Mouse (Mus musculus) heart, adult 2 months (tissue): ENCODE results near the gene Abcf2. TPM values are rescaled to one million over a fixed set of nuclear protein-coding genes. Genes with fewer than 3 reads are reported as not detected.

Experiments used
- DNase-seq, 2 experiments: peaks; one replicate each; pipeline ENCODE4 v3.0.0; 2021
- H3K27ac ChIP-seq: fragments of 200-600 bp; 2 replicates; pipeline ENCODE4 v1.8.1; 2022
- H3K27me3 ChIP-seq: fragments of 200-500 bp; 2 replicates; pipeline ENCODE4 v1.6.1; 2012; ENCODE audit warnings: mild to moderate bottlenecking, low read length, inconsistent platforms, mixed read lengths; ENCODE audit not compliant: control insufficient read depth, insufficient read depth
- H3K36me3 ChIP-seq: fragments of 200-500 bp; 2 replicates; pipeline ENCODE4 v1.6.1; 2012; ENCODE audit warnings: low read length, inconsistent platforms; ENCODE audit not compliant: control insufficient read depth, insufficient read depth
- H3K4me1 ChIP-seq: fragments of 200-500 bp; 2 replicates; pipeline ENCODE4 v1.6.1; 2011; ENCODE audit warnings: low read length; ENCODE audit not compliant: control insufficient read depth, insufficient read depth
- H3K4me3 ChIP-seq: fragments of 200-600 bp; 2 replicates; pipeline ENCODE4 v1.8.1; 2022
- H3K79me2 ChIP-seq: fragments of 200-500 bp; replicated peaks from 2 replicates; pipeline ENCODE4 v1.6.1; 2012; ENCODE audit warnings: mild to moderate bottlenecking, inconsistent platforms, low read length, moderate library complexity, mixed read lengths; ENCODE audit not compliant: control insufficient read depth, insufficient read depth
- H3K9ac ChIP-seq: fragments of 200-500 bp; 2 replicates; pipeline ENCODE4 v1.6.1; 2012; ENCODE audit warnings: low read depth, mild to moderate bottlenecking, control low read depth, inconsistent platforms, low read length, mixed read lengths
- CTCF ChIP-seq: fragments of 200-600 bp; IDR thresholded peaks from 2 replicates; pipeline ENCODE4 v1.8.1; 2022; ENCODE audit warnings: antibody characterized with exemption, mild to moderate bottlenecking, moderate library complexity
- EP300 ChIP-seq: fragments of 200-500 bp; IDR thresholded peaks from 2 replicates; pipeline ENCODE4 v1.6.1; 2011; ENCODE audit warnings: low read depth, low read length, control low read depth; ENCODE audit not compliant: insufficient read depth
- POLR2A ChIP-seq: fragments of 200-500 bp; IDR thresholded peaks from 2 replicates; pipeline ENCODE4 v1.6.1; 2011; ENCODE audit warnings: mild to moderate bottlenecking, low read depth, low read length, control low read depth; ENCODE audit not compliant: insufficient read depth
- WGBS: fragments of 180-500 bp; shearing (Covaris S2); methylation state at CpG from one replicate; pipeline ENCODE4 v1.1.7; 2018; 5-methylcytosine and 5-hydroxymethylcytosine counted together
- intact Hi-C: fragments of 180-260 bp; cut with DNase I; formaldehyde crosslinking; loops from one replicate; pipeline ENCODE4 v1.15.1; 2025
- polyA plus RNA-seq: library from polyadenylated mRNA; depleted of rRNA; stranded (reverse); fragments of >200 nt; gene quantifications from 2 replicates; pipeline ENCODE4 v1.2.3, GENCODE M21; 2012
- total RNA-seq, 2 experiments: library from RNA; stranded (reverse); gene quantifications; 2 replicates each; pipeline ENCODE4 v1.2.3; 2021

Abcf2 gene
- total and polyA plus RNA-seq, 3 experiments = 43.3 to 55.8 (median 52.5) TPM

DNA sequence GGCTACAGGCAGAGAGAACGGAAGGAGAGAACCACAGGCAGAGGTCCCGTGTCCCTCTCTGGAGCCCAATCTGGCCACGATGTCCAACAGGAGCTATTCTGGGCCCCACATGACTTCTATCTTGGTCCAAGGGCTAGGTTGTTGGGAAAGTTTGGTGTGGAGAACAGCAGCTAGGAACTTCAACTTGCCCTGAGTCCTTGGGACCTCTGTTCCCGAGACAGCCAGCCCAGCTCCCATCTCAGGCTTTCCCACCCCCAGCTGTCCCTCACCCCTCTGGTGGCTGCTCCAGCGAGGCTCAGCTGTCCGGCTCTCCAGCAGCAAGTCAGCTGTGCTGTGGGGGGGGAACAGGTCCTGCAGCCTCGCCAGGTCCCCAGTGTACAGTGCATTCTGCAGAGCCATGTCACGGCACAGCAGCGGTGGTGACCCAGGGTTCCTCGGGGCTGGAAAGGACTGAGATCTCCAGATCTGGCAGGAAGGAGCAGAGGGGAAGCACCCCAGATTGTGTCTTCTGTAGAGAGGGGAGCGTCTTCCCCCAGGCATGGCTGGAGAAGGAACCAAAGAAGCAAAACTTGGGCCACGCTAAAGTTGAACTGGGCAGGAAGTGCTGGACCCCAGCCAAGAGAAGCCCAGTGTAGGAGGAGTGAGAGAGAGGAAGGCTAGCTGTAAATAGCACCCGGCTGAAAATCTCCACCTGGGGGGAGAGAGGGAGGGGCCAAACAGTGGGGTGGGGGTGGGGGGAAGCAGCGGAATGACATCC, 36.7 kb downstream of the Abcf2 start, which contains the start of gene Asb10:
Gene Asb10 (minus strand): TSS at position 592 of the 757 bp plus-strand sequence.
- Histone ChIP-seq H3K4me1 (peaks cover 5% of the 10 kb centered on the region), H3K9ac (peak within 1 kb of the TSS; percentile 71), H3K4me3 (peak within 1 kb of the TSS; percentile 46), H3K27me3 (no peaks in the 10 kb centered on the region), H3K27ac (peak within 1 kb of the TSS; percentile 90), H3K36me3 (no peaks in the 10 kb centered on the region), H3K79me2 (no peaks in the 10 kb centered on the region)
- DNase-seq = peak; percentile 76 to 83
- intact Hi-C loops = loop anchor here (5.0 kb wide), 1 partner anchor 37 kb away; the partner anchor contains the start of gene Abcf2
- TF ChIP-seq CTCF (peak; percentile 15; the same call in 1 of the 2 replicates), POLR2A (peak; percentile 80), EP300 (peak; percentile 55)
- WGBS = 3% methylated on average over 14 of the region's 14 CpGs

DNA sequence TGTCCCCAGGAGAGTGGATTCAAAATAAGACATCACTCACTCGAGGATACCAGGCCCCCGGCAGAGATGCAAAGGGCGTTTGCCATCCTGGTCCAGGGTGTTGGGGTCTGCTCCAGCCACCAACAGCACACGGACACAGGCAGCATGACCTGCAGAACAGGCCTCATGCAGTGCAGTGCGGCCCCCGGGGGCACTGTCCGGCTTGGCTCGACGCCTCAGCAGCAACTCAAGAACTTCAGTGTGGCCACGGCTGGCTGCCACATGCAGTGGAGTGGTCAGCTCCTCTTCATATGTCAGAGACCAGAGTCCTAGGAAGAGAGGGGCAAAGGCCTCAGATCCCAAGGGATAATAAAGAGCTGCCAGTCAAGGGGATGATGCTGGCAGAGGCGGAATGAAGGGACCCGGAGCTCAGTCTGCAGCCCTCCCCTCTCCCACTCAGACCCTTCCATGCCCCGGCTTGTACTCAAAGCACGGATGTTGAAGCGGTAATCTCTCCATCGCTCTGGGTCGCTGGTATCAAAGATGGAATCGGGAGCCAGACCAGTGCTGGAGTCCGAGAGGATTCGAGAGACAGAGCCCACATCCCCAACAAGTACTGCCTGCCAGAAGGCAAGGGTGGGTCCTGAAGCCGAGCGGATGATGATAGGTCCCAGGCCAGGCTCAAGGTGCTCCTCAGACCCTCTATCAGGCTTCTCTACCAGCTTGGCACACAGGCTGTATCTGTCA, 37.5 kb downstream of the Abcf2 start:
- peak overlapping the region; percentile 90 for H3K27ac ChIP-seq
- peak overlapping the region; percentile 71 for H3K9ac ChIP-seq
- intact Hi-C loops = loop anchor here (5.0 kb wide), 1 partner anchor 38 kb away; the partner anchor contains the start of gene Abcf2
- no peaks in the 10 kb centered on the region for H3K79me2 ChIP-seq
- no peak for DNase-seq
- TF ChIP-seq POLR2A = no peak
- no peak for TF ChIP-seq EP300
- no peak for TF ChIP-seq CTCF
- peaks cover 5% of the 10 kb centered on the region for H3K4me1 ChIP-seq
- no peaks in the 10 kb centered on the region for H3K27me3 ChIP-seq
- peak overlapping the region; percentile 46 for H3K4me3 ChIP-seq
- WGBS = 56% methylated on average over 22 of the region's 22 CpGs
- no peaks in the 10 kb centered on the region for H3K36me3 ChIP-seq

DNA sequence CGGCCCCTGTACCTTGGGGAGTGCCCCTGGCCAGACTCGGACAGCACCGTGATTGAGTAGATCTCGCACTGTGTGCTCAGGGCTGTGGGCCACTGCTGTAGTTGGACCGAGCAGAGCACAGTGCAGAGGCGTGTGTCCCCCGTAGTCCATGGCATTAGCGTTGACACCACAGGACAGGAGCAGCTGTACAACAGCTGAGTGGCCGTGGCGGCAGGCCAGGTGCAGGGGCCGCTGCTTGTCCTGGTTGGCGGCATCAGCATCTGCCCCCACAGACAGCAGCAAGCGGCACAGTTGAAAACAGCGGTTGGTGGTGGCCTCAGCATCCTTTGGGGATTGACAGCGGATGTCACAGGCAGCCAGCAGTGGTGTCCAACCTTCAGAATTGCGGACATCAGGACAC, 39.6 kb downstream of the Abcf2 start:
- H3K79me2 ChIP-seq = no peaks in the 10 kb centered on the region
- TF ChIP-seq EP300 = no peak
- no peak for TF ChIP-seq CTCF
- TF ChIP-seq POLR2A = no peak
- peaks cover 5% of the 10 kb centered on the region for H3K4me1 ChIP-seq
- intact Hi-C loops = no loop called here
- no peaks in the 10 kb centered on the region for H3K36me3 ChIP-seq
- H3K27me3 ChIP-seq = no peaks in the 10 kb centered on the region
- H3K9ac ChIP-seq = no peak overlapping the region
- H3K4me3 ChIP-seq = no peak overlapping the region
- H3K27ac ChIP-seq = no peak overlapping the region
- WGBS = 44% methylated on average over 16 of the region's 16 CpGs
- DNase-seq = peak; percentile 30 to 38

DNA sequence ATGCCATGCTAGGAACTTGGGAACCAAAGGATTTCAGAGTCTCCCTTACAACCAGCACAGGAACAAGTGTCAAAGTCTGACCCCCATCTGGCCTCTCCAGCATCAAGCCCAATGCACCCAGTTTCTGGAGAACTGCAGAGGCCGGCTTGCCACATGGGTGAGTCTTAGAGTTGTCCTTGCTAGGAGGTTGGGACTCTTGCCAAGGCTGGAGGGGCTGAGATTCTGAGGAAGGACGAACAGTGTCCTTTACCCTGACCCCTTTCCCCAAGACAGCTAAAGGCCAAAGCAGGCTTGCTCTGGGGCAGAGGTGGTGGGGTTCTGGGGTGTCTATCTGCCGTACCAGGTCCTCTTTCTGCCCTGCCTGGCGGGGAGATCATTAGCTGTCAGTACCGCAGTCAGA, 40.8 kb downstream of the Abcf2 start:
- H3K36me3 ChIP-seq = no peaks in the 10 kb centered on the region
- H3K27me3 ChIP-seq = no peaks in the 10 kb centered on the region
- intact Hi-C loops = no loop called here
- no peak overlapping the region for H3K9ac ChIP-seq
- DNase-seq = no peak
- no peaks in the 10 kb centered on the region for H3K79me2 ChIP-seq
- TF ChIP-seq CTCF (no peak), POLR2A (no peak), EP300 (no peak)
- 76% methylated on average over 5 of the region's 5 CpGs for WGBS
- H3K27ac ChIP-seq = no peak overlapping the region
- H3K4me1 ChIP-seq = peaks cover 5% of the 10 kb centered on the region
- no peak overlapping the region for H3K4me3 ChIP-seq

DNA sequence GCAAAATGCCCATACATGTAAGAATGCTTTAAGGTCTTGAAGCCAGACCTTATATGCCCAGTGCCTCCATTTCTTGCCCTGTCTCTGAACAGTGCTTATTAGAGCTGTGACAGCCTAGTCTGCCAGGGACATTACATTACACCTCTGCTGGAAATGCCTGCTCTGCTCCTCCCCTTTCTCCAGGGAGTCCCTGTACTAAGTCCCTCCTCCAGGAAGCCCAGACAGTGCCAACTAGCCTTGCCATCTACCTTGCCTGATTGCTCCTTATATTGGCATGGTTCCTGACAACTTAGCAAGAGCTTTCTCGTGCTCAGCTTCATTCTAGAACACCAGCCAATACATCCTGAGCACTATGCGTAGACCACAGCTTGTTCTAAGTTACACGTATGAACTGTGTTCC, 41.5 kb downstream of the Abcf2 start:
- Histone ChIP-seq H3K4me3 (no peak overlapping the region), H3K4me1 (peaks cover 2% of the 10 kb centered on the region; the same call in 1 of the 2 replicates), H3K27me3 (no peaks in the 10 kb centered on the region), H3K79me2 (no peaks in the 10 kb centered on the region), H3K36me3 (no peaks in the 10 kb centered on the region), H3K9ac (no peak overlapping the region), H3K27ac (no peak overlapping the region)
- DNase-seq = peak in 1 of 2 experiments; percentile 28
- TF ChIP-seq CTCF (no peak), POLR2A (no peak), EP300 (no peak)
- intact Hi-C loops = no loop called here
- WGBS = 62% methylated on average over 3 of the region's 3 CpGs
